Mouse (Mus musculus) MEL-GATA-1-ER (cell line): ENCODE data around the gene Grid2.

Source experiments
- DNase-seq: peaks from one replicate; pipeline ENCODE4 v3.0.0-alpha.2; 2012; ENCODE audit warnings: low read depth; ENCODE audit errors: extremely low read depth

The Grid2 gene

DNA sequence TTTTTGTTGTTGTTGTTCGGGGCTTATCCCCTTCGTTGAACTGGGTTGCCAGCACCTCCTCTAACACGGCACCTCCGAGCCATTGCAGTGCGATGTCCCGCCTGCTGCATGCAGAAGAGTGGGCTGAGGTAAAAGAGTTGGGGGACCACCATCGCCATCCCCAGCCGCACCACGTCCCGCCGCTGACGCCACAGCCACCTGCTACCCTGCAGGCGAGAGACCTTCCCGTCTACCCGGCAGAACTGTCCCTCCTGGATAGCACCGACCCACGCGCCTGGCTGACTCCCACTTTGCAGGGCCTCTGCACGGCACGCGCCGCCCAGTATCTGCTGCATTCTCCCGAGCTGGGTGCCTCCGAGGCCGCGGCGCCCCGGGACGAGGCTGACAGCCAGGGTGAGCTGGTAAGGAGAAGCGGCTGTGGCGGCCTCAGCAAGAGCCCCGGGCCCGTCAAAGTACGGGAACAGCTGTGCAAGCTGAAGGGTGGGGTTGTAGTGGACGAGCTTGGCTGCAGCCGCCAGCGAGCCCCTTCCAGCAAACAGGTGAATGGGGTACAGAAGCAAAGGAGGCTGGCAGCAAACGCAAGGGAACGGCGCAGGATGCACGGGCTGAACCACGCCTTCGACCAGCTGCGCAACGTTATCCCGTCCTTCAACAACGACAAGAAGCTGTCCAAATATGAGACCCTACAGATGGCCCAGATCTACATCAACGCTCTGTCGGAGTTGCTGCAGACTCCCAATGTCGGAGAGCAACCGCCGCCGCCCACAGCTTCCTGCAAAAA lies 1473.7 kb downstream of the Grid2 start:
- no peak for DNase-seq

DNA sequence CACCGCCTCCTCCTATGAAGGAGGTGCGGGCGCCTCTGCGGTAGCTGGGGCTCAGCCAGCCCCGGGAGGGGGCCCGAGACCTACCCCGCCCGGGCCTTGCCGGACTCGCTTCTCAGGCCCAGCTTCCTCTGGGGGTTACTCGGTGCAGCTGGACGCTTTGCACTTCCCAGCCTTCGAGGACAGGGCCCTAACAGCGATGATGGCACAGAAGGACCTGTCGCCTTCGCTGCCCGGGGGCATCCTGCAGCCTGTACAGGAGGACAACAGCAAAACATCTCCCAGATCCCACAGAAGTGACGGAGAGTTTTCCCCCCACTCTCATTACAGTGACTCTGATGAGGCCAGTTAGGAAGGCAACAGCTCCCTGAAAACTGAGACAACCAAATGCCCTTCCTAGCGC lies 1474.4 kb downstream of the Grid2 start:
- DNase-seq = no peak

DNA sequence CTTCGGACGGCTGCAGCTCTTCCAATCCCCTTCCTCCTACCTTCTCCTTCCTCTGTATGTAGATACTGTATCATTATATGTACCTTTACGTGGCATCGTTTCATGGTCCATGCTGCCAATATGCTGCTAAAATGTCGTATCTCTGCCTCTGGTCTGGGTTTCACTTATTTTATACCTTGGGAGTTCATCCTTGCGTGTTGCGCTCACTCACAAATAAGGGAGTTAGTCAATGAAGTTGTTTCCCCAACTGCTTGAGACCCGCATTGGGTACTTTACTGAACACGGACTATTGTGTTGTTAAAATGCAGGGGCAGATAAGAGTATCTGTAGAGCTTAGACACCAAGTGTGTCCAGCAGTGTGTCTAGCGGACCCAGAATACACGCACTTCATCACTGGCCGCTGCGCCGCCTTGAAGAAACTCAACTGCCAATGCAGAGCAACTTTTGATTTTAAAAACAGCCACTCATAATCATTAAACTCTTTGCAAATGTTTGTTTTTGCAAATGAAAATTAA lies 1474.9 kb downstream of the Grid2 start:
- DNase-seq = no peak

DNA sequence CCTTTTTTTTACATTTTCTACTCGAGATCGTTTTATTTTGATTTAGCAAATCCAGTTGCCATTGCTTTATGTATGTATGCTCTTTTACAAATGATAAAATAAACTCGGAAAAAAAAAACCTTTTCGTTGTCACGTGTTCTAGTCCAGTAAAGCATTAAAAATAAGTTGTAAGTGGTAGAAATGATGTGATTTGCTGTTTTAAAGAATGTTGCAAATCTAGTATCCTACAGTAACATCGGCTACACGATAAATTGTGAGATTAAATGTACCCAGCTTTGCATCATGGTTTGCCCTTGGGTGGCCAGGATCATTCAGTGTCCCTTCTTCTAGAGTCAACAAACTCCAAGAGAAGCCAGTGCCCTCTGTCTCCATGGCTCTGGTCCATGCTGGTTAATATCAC lies 1475.5 kb downstream of the Grid2 start:
- DNase-seq = no peak

DNA sequence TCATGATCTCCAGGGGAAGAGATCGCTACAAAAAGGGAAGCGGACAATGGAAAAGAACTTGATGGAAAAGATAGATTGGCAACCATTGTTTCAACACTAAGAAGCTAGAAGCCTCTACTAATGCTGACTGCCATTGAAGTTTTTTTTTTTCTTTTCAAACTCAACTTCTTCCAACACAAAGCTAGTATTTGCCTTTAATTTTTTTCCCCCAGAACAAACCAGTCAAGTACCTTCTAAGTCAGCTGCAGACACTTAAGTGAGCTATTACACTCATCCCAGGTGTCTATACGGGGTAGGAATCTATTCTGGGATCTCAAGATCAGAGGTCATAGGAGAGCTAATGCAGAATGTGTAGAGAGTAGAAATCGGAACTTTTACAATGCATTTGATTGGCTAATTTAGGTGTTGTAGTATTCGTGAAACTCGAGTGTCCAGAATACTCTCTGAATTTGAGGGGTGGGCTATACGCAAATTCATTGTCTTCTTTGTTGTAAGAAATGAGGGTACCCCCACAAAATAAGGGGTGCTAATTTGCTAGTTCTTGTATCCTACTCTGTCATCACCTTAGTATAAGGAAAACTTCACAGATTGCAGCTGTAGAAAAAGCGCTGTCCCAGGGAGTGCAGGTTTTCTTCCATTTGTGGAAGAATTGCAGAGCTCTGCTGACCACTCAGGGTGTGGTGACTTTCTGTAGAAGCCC lies 1476.1 kb downstream of the Grid2 start:
- no peak for DNase-seq

DNA sequence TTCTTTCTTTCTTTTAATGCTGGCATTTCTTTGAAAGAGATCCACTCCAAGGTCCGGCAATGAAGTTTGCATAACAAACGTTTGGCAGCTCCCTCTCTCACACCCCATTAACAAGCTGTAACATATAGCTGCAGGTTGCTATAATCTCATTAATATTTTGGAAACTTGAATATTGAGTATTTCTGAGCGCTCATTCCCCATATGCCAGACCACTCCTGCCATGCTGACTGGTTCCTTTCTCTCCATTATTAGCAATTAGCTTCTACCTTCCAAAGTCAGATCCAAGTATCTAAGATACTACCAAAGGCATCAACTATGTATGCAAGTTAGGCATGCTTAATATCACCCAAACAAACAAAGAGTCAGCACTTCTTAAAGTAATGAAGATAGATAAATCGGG lies 1477.6 kb downstream of the Grid2 start:
- DNase-seq = no peak

DNA sequence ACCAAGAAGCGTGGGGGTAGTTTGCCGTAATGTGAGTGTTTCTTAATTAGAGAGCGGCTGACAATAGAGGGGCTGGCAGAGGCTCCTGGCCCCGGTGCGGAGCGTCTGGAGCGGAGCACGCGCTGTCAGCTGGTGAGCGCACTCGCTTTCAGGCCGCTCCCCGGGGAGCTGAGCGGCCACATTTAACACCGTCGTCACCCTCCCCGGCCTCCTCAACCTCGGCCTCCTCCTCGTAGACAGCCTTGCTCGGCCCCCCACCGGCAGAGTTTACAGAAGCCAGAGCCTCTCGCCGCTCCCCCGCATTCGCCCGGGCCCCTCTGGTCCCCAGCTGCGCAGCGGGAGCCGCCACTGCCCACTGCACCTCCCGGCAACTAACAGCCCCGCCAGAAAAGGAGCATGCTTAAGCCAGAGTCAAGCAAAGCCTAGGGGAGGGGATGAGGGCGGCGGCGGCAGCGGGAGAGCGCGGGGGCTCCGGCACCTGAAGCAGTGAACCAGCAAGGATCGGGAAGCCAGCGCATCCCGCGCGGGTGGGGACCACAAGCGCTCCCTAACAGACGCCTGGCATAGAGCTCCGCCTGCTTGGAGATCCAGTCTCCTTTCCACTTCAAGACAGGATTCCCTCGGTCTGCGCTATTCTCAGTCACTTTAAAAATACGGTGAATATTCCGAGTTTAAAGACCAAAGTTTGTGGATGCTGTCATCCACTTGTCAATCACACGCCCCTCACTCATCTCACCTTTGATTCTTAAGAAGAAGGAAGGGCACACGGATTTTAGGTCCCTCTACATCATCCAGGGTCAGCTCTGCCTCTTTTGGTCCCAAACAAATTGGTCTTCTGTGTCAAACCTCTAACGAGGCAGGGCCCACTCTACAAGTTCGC lies 1479.0 kb downstream of the Grid2 start:
- no peak for DNase-seq

DNA sequence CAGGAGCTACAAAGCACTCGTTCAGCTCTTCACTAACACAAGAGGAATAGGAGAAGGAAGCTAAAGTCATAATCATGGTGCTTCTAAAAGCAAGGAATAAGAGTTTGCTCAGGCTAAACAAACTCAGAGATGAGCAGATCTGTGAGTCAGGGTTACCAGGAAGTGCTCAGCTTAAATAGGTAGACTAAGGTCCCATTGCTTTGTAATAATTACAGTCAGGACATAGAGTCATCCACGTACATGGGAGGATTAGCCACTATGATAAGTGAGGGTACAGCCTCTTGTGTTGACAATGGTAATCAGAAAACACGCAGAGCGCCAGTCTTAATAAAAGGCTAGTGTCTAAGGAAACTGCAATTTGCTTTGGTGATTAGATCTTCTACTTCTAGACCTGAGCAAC lies 1480.6 kb downstream of the Grid2 start:
- no peak for DNase-seq

DNA sequence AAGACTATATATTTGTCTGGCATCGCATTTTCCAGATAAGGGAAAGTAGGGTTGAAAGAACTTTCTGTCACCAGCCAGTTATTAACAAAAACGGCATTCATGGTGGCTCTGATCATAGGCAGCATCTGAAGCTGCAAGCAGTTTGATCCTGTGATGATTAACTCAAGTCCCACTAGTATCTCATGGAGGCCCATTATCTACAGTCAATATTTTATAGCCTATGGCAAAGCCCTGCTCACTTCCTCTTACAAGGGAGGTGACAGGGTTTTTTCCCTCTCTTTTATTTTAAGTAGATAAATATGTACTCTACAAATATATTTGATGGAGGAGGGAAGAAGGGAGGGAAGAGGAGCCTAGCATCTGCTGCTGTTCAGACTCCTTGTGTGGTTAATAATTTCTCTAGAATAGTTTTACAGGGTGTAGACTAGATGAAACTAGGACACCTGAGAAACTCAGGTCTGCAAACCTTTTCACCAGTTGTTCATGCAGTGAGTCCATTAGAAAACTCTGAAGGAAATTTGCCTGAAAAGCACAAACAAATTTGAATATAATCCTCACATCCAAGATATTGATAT lies 1487.3 kb downstream of the Grid2 start:
- no peak for DNase-seq
